Mouse (Mus musculus) thymus, adult 2 months (tissue): Measurements from ENCODE around the gene Hp1bp3. TPM values are rescaled to one million over a fixed set of nuclear protein-coding genes. Genes with fewer than 3 reads are reported as not detected.

Experiments used
- DNase-seq: peaks from one replicate; pipeline ENCODE4 v3.0.0; 2021
- H3K27ac ChIP-seq: fragments of 200-500 bp; 2 replicates; pipeline ENCODE4 v1.5.1; 2012; ENCODE audit warnings: low read length, control low read depth; ENCODE audit not compliant: control insufficient read depth, insufficient read depth
- H3K27me3 ChIP-seq: fragments of 200-500 bp; 2 replicates; pipeline ENCODE4 v1.6.1; 2012; ENCODE audit warnings: mild to moderate bottlenecking, low read length, moderate library complexity, mixed read lengths; ENCODE audit not compliant: control insufficient read depth, insufficient read depth
- H3K36me3 ChIP-seq: fragments of 200-500 bp; 2 replicates; pipeline ENCODE4 v1.6.1; 2012; ENCODE audit warnings: mild to moderate bottlenecking, low read length, moderate library complexity; ENCODE audit not compliant: control insufficient read depth, insufficient read depth
- H3K4me1 ChIP-seq: fragments of 200-500 bp; replicated peaks from 2 replicates; pipeline ENCODE4 v1.6.1; 2012; ENCODE audit warnings: low read length; ENCODE audit not compliant: control insufficient read depth, insufficient read depth
- H3K4me3 ChIP-seq: fragments of 200-500 bp; 2 replicates; pipeline ENCODE4 v1.5.1; 2012; ENCODE audit warnings: mild to moderate bottlenecking, low read length, control low read depth, moderate library complexity; ENCODE audit not compliant: control insufficient read depth, insufficient read depth
- CTCF ChIP-seq: fragments of 200-500 bp; IDR thresholded peaks from 2 replicates; pipeline ENCODE4 v1.5.1; 2012; ENCODE audit warnings: mild to moderate bottlenecking, control low read depth, low read length, moderate library complexity, borderline replicate concordance; ENCODE audit not compliant: control insufficient read depth, poor library complexity, insufficient read depth; ENCODE audit errors: extremely low read depth
- POLR2A ChIP-seq: fragments of 200-500 bp; IDR thresholded peaks from 2 replicates; pipeline ENCODE4 v1.6.1; 2012; ENCODE audit warnings: mild to moderate bottlenecking, low read length, control low read depth, moderate library complexity; ENCODE audit not compliant: control insufficient read depth, poor library complexity, insufficient read depth; ENCODE audit errors: extremely low read depth
- WGBS: fragments of 180-500 bp; shearing (Covaris S2); methylation state at CpG from one replicate; pipeline ENCODE4 v1.1.7; 2018; 5-methylcytosine and 5-hydroxymethylcytosine counted together
- polyA plus RNA-seq: library from polyadenylated mRNA; depleted of rRNA; stranded (reverse); fragments of >200 nt; gene quantifications from 2 replicates; pipeline ENCODE4 v1.2.3, GENCODE M21; 2012

The Hp1bp3 gene
- polyA plus RNA-seq, 1 experiment: 150 TPM

DNA sequence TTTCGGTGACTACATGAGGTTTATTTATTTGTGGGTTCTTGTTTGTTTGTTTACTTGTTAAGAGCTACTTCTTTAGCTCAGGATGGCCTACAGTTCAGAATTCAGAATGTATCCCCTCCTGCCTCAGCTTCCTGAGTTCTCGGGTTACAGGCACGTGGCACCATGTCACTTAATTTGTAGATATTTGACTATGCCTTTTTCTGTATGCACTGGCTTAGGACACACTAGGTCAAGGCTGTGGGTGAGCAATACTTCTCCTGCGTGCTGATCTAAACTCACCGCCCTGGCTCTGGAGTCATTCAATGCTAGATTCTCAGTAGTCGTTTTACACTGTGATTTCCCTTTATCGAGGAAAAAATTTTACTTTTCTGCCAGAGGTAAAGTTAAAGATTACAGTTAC lies 4.7 kb downstream of the Hp1bp3 start:
- no peak for TF ChIP-seq CTCF
- TF ChIP-seq POLR2A: no peak
- no peak for DNase-seq
- Histone ChIP-seq H3K27me3 (no peaks in the 10 kb centered on the region), H3K27ac (peak overlapping the region; percentile 16; the same call in 1 of the 2 replicates), H3K36me3 (peaks cover 22% of the 10 kb centered on the region), H3K4me1 (peaks cover 35% of the 10 kb centered on the region), H3K4me3 (no peak overlapping the region)
- WGBS: 34% methylated on average over 7 of the region's 7 CpGs

DNA sequence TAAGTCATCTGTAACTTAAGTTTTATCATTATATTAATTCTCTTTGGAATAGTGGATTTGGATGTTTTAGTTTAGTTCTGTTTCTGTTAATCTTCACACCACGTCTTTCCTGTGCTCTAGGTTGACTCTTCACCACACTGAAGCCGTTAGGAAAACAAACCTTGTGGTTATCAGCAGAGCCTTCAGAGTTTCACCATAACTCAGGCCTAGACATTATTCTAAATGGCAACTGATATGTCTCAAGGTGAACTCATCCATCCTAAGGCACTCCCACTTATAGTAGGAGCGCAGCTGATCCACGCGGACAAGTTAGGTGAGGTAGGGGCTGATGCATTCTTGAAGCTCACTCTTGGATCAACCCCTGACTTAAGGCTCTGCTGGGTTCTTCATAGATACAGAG lies 5.3 kb downstream of the Hp1bp3 start:
- no peak overlapping the region for H3K4me3 ChIP-seq
- DNase-seq: no peak
- H3K27me3 ChIP-seq: no peaks in the 10 kb centered on the region
- H3K36me3 ChIP-seq: peaks cover 29% of the 10 kb centered on the region
- peaks cover 34% of the 10 kb centered on the region for H3K4me1 ChIP-seq
- TF ChIP-seq CTCF: no peak
- TF ChIP-seq POLR2A: no peak
- 53% methylated on average over 5 of the region's 5 CpGs for WGBS
- peak overlapping the region; percentile 65; the same call in 1 of the 2 replicates for H3K27ac ChIP-seq

DNA sequence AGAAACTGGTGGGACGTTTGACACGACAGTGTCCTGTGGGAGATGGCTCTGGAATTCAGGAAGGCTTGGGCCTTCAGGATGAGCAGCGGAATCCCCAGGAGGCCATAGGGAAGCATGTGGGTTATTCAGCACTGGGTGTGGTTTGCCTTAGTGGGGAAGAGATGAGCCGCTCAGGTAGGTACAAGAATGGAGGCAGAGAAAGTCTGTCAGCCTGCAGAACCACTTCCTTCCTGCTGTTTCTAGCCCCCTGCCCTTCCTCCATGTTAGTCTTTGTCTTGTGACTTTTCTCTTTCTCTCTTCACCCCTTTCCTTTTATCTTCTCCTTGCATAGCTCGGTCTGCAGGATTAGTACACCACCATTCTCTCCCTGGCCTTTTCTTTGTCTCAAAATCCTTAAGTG lies 6.3 kb downstream of the Hp1bp3 start:
- peak; percentile 39 for DNase-seq
- Histone ChIP-seq H3K27ac (peak overlapping the region; percentile 96), H3K4me3 (no peak overlapping the region), H3K27me3 (no peaks in the 10 kb centered on the region), H3K36me3 (peaks cover 39% of the 10 kb centered on the region), H3K4me1 (peaks cover 34% of the 10 kb centered on the region)
- TF ChIP-seq CTCF (no peak), POLR2A (no peak)
- WGBS: 8% methylated on average over 5 of the region's 5 CpGs

DNA sequence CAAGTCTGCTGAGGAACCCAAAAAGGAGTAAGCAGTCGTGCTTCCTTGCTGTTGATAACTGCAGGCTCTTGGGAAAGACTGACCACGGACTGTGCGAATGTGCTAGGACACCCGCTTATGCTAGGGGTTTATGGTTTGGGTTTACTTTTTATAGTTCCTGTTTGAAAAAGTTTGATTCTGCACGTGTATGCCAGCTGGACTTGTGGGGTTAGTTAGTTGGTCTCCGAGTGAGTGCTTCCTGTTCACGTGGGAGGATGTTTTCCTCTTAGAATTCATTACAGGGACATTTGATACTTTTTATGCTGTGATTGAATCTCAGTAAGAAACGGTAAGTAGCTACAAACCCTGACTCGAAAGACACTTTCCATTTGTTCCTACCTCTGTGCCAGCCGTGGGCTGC lies 7.5 kb downstream of the Hp1bp3 start:
- H3K4me1 ChIP-seq: peaks cover 30% of the 10 kb centered on the region
- H3K36me3 ChIP-seq: peaks cover 51% of the 10 kb centered on the region
- peak overlapping the region; percentile 78 for H3K27ac ChIP-seq
- H3K27me3 ChIP-seq: no peaks in the 10 kb centered on the region
- DNase-seq: no peak
- WGBS: 18% methylated on average over 10 of the region's 10 CpGs
- no peak overlapping the region for H3K4me3 ChIP-seq
- TF ChIP-seq POLR2A: no peak
- TF ChIP-seq CTCF: no peak

DNA sequence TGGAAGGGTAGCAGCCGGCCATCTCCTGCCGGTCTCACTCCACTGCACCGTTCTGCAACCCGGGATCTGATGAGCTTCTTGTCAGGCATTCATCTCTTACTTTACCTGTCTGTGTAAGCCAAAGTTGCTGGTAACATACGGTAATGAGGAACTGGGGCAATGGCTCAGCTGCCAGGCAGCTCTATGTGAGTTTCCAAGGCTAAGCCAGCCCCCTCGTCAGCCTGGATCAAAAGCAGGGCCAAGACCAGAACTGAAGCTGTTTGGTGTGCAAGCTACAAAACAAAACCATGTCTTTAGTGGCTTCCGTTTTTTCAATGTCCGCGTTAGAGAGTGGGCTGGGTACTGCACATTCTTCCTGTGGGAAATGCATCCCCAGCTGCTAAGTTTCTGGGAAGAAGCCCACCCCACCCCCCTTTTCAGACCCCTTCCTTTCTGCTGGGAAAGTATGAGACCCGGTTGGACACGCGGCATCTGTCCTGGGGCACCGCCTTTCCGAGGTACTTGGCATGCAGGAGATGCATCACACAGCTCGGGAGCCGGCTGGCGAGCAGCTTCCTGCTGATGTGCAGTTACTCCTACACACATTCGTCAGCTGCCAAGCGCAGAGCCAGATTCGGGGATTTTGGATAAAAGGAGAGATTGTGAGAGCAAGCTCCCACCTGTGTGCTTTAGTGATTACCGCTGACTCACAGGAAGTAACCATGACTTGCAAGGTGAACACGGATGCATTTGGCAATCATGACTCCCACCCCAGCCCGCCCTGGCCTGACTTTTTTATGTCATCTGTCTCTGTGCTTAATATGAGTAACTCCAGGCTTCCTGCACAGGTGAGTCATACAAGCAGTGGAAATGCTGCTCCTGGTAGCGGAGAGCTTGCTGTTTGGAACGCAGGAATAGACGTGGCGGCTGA lies 30.9 kb downstream of the Hp1bp3 start:
- no peak for TF ChIP-seq CTCF
- no peak for TF ChIP-seq POLR2A
- Histone ChIP-seq H3K27me3 (no peaks in the 10 kb centered on the region; the same call in 1 of the 2 replicates), H3K4me3 (no peak overlapping the region), H3K4me1 (peaks cover 21% of the 10 kb centered on the region), H3K36me3 (peaks cover 30% of the 10 kb centered on the region), H3K27ac (no peak overlapping the region)
- no peak for DNase-seq
- 65% methylated on average over 27 of the region's 27 CpGs for WGBS

GRCm38 (mm10) chr4:138250088-138250960 lies 34.2 kb downstream of the Hp1bp3 start, which contains the start of the genes Sh2d5 and Kif17:
Sh2d5 (plus strand) TSS chr4:138250403.
Kif17 (plus strand) TSS chr4:138250435.
- Histone ChIP-seq H3K27ac (no peak within 1 kb of the TSS), H3K4me3 (peak within 1 kb of the TSS; percentile 47), H3K27me3 (no peaks in the 10 kb centered on the region; the same call in 1 of the 2 replicates), H3K36me3 (peaks cover 5% of the 10 kb centered on the region; the same call in 1 of the 2 replicates), H3K4me1 (peaks cover 31% of the 10 kb centered on the region)
- under 1% methylated on average over 74 of the region's 74 CpGs for WGBS
- DNase-seq: peak; percentile 89
- TF ChIP-seq CTCF: no peak
- TF ChIP-seq POLR2A: no peak
